Mouse (Mus musculus): Measurements from ENCODE around the gene Pfdn2. TPM values are rescaled to one million over a fixed set of nuclear protein-coding genes. Genes with fewer than 3 reads are reported as not detected.

The Pfdn2 gene
- total and polyA plus RNA-seq, 3 experiments = 36.2 to 329 TPM; not detected in 1

DNA sequence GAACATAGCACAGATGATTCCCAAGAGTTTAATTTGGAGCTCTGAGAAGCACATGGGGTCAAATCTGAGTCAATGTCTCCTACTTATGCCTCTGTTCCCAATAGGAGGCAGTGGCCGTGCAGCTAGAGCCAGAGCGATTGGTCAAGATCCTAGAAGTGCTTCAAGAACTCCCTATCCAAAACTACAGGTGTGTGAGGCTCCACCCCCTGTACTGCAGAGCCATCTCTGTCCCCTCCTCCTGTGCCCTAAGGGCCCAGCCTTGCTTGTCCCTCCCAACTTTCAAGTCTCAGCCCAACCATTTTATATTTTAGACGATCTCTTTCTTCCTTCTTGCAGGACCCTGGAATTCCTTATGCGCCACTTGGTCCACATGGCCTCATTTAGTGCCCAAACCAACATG, 56.4 kb downstream of the Pfdn2 start:
- TF ChIP-seq SMC3 (IDR thresholded peaks at IDR 0.05; ENCODE audit: low read depth, low read length) (no peak), TCF12 (IDR thresholded peaks at IDR 0.05; ENCODE audit: low read depth, low read length) (no peak), KAT2A (conservative IDR thresholded peaks at IDR 0.05; ENCODE audit: low read depth, low read length) (no peak), USF1 (IDR thresholded peaks at IDR 0.05; ENCODE audit: low read depth, low read length) (no peak), TBP (IDR thresholded peaks at IDR 0.05; ENCODE audit: low read depth, low read length) (no peak), GATA1 (IDR thresholded peaks at IDR 0.05; ENCODE audit: low read depth, low read length) (no peak), EP300 (IDR thresholded peaks at IDR 0.05; ENCODE audit: low read depth in 1 of 2, low read length in 2 of 2) (no peak), RAD21 (IDR thresholded peaks at IDR 0.05; ENCODE audit: low read depth, low read length) (no peak), CHD1 (IDR thresholded peaks at IDR 0.05; ENCODE audit: low read depth, low read length) (no peak), ZKSCAN1 (IDR thresholded peaks at IDR 0.05; ENCODE audit: low read depth, low read length) (no peak), CTCF (IDR thresholded peaks at IDR 0.05 in 2 of 3, conservative IDR thresholded peaks at IDR 0.05 in 1 of 3; ENCODE audit: control insufficient read depth in 1 of 3, insufficient read depth in 1 of 3, low read depth in 2 of 3, low read length in 3 of 3, poor library complexity in 1 of 3, severe bottlenecking in 1 of 3) (no peak), USF2 (IDR thresholded peaks at IDR 0.05; ENCODE audit: borderline replicate concordance in 1 of 2, insufficient read depth in 1 of 2, low read depth in 1 of 2, low read length in 2 of 2) (no peak), MYB (IDR thresholded peaks at IDR 0.05; ENCODE audit: low read depth, low read length) (no peak), UBTF (IDR thresholded peaks at IDR 0.05; ENCODE audit: borderline replicate concordance, insufficient read depth, low read depth, low read length) (no peak), HCFC1 (IDR thresholded peaks at IDR 0.05; ENCODE audit: low read depth, low read length) (no peak), POLR2AphosphoS2 (IDR thresholded peaks at IDR 0.05; ENCODE audit: low read length) (no peak), POLR2A (IDR thresholded peaks at IDR 0.05; ENCODE audit: control insufficient read depth in 1 of 2, insufficient read depth in 1 of 2, low read depth in 1 of 2, low read length in 2 of 2, poor library complexity in 1 of 2) (no peak), CHD2 (IDR thresholded peaks at IDR 0.05; ENCODE audit: low read length) (no peak)
- H3K27ac ChIP-seq (ENCODE audit: control insufficient read depth, low read depth, low read length) = no peak overlapping the region
- no peak overlapping the region for H3K9ac ChIP-seq (ENCODE audit: control insufficient read depth, low read depth, low read length, poor library complexity, severe bottlenecking)
- H3K36me3 ChIP-seq (ENCODE audit: control insufficient read depth in 1 of 2, insufficient read depth in 2 of 2, low read length in 2 of 2) = peaks cover 0 to 4% of the 10 kb centered on the region in 2 experiments; a peak in 1 of 4 replicates
- no peak for DNase-seq (ENCODE audit: low read depth, low spot score)
- H3K9me3 ChIP-seq (replicated peaks; ENCODE audit: insufficient read depth, low read length) = no peaks in the 10 kb centered on the region
- no peaks in the 10 kb centered on the region for H3K27me3 ChIP-seq (ENCODE audit: control insufficient read depth in 1 of 2, insufficient read depth in 2 of 2, low read length in 2 of 2)
- H3K4me3 ChIP-seq (ENCODE audit: control insufficient read depth in 1 of 2, insufficient read depth in 1 of 2, low read depth in 2 of 2, low read length in 2 of 2) = no peak overlapping the region
- H3K79me2 ChIP-seq (ENCODE audit: control insufficient read depth, insufficient read depth, low read length, poor library complexity) = no peaks in the 10 kb centered on the region
- H3K4me1 ChIP-seq (ENCODE audit: control insufficient read depth in 1 of 2, insufficient read depth in 2 of 2, low read length in 2 of 2) = no peaks in the 10 kb centered on the region

DNA sequence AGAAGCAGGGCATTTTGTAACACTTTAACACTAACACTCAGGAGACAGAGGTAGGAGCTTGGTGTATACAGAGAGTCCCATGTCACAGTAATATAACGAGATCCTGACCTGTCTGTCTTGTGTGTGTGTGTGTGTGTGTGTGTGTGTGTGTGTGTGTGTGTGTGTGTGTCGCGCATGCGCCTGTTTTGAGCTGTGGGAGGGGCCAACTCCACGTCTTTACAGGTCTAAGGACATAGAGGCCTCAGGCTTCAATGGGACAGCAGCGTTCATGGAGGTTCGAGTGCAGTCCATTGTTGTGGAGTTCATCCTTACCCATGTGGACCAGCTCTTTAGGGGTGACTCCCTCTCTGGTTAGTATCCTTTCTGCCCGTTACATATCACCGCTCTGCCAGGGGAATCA, 57.5 kb downstream of the Pfdn2 start:
- no peaks in the 10 kb centered on the region for H3K4me1 ChIP-seq (ENCODE audit: control insufficient read depth in 1 of 2, insufficient read depth in 2 of 2, low read length in 2 of 2)
- no peak overlapping the region for H3K27ac ChIP-seq (ENCODE audit: control insufficient read depth, low read depth, low read length)
- TF ChIP-seq ZNF384 (IDR thresholded peaks at IDR 0.05; ENCODE audit: low read depth, low read length) (no peak), CTCF (IDR thresholded peaks at IDR 0.05 in 2 of 3, conservative IDR thresholded peaks at IDR 0.05 in 1 of 3; ENCODE audit: control insufficient read depth in 1 of 3, insufficient read depth in 1 of 3, low read depth in 2 of 3, low read length in 3 of 3, poor library complexity in 1 of 3, severe bottlenecking in 1 of 3) (no peak), MYC (IDR thresholded peaks at IDR 0.05; ENCODE audit: low read depth, low read length) (no peak), GABPA (IDR thresholded peaks at IDR 0.05; ENCODE audit: low read depth, low read length) (no peak), ZC3H11A (IDR thresholded peaks at IDR 0.05; ENCODE audit: low read depth, low read length) (no peak), RCOR1 (IDR thresholded peaks at IDR 0.05; ENCODE audit: low read depth, low read length) (no peak), UBTF (IDR thresholded peaks at IDR 0.05; ENCODE audit: borderline replicate concordance, insufficient read depth, low read depth, low read length) (no peak), NRF1 (IDR thresholded peaks at IDR 0.05; ENCODE audit: insufficient read depth, low read depth, low read length, poor library complexity, severe bottlenecking) (no peak), CHD2 (IDR thresholded peaks at IDR 0.05; ENCODE audit: low read length) (no peak), TAL1 (IDR thresholded peaks at IDR 0.05; ENCODE audit: low read length) (no peak), BHLHE40 (IDR thresholded peaks at IDR 0.05; ENCODE audit: borderline replicate concordance, low read depth, low read length) (no peak), KAT2A (conservative IDR thresholded peaks at IDR 0.05; ENCODE audit: low read depth, low read length) (no peak)
- H3K9ac ChIP-seq (ENCODE audit: control insufficient read depth, low read depth, low read length, poor library complexity, severe bottlenecking) = no peak overlapping the region
- H3K4me3 ChIP-seq (ENCODE audit: control insufficient read depth in 1 of 2, insufficient read depth in 1 of 2, low read depth in 2 of 2, low read length in 2 of 2) = no peak overlapping the region
- no peaks in the 10 kb centered on the region for H3K9me3 ChIP-seq (replicated peaks; ENCODE audit: insufficient read depth, low read length)
- H3K36me3 ChIP-seq (ENCODE audit: control insufficient read depth in 1 of 2, insufficient read depth in 2 of 2, low read length in 2 of 2) = peaks cover 0 to 4% of the 10 kb centered on the region in 2 experiments; a peak in 1 of 4 replicates
- no peaks in the 10 kb centered on the region for H3K27me3 ChIP-seq (ENCODE audit: control insufficient read depth in 1 of 2, insufficient read depth in 2 of 2, low read length in 2 of 2)
- no peak for DNase-seq (ENCODE audit: low read depth, low spot score)
- H3K79me2 ChIP-seq (ENCODE audit: control insufficient read depth, insufficient read depth, low read length, poor library complexity) = no peaks in the 10 kb centered on the region
